Mouse (Mus musculus): ENCODE data around the gene Adamts7. TPM values are rescaled to one million over a fixed set of nuclear protein-coding genes. Genes with fewer than 3 reads are reported as not detected.

Adamts7 gene
- polyA plus RNA-seq, 1 experiment from 2014 or later: 17.8 TPM

GRCm38 (mm10) chr9:90126260-90127010, 36.4 kb upstream of the Adamts7 start:
- Histone ChIP-seq H3K4me2 (replicated peaks) (peak overlapping the region; percentile 41), H3K9me3 (no peaks in the 10 kb centered on the region), H3K36me3 (no peaks in the 10 kb centered on the region), H3K4me3 (replicated peaks) (peak overlapping the region; percentile 14), H3K9ac (replicated peaks) (no peak overlapping the region), H3K27ac (no peak overlapping the region), H3K27me3 (no peaks in the 10 kb centered on the region), H3K4me1 (replicated peaks) (no peaks in the 10 kb centered on the region)
- WGBS: 2% methylated on average over 30 of the region's 30 CpGs
- peak; percentile 50; the same call in 1 of the 2 replicates for ATAC-seq

GRCm38 (mm10) chr9:90127146-90127545, 35.7 kb upstream of the Adamts7 start:
- no peaks in the 10 kb centered on the region for H3K27me3 ChIP-seq
- H3K4me3 ChIP-seq (replicated peaks): no peak overlapping the region
- no peaks in the 10 kb centered on the region for H3K4me1 ChIP-seq (replicated peaks)
- no peak for ATAC-seq
- 72% methylated on average over 6 of the region's 6 CpGs for WGBS
- H3K4me2 ChIP-seq (replicated peaks): no peak overlapping the region
- H3K36me3 ChIP-seq: no peaks in the 10 kb centered on the region
- no peaks in the 10 kb centered on the region for H3K9me3 ChIP-seq
- no peak overlapping the region for H3K9ac ChIP-seq (replicated peaks)
- no peak overlapping the region for H3K27ac ChIP-seq

GRCm38 (mm10) chr9:90128636-90129201, 34.1 kb upstream of the Adamts7 start:
- H3K4me1 ChIP-seq (replicated peaks): no peaks in the 10 kb centered on the region
- H3K36me3 ChIP-seq: no peaks in the 10 kb centered on the region
- H3K27me3 ChIP-seq: no peaks in the 10 kb centered on the region
- no peak overlapping the region for H3K9ac ChIP-seq (replicated peaks)
- H3K4me3 ChIP-seq (replicated peaks): no peak overlapping the region
- H3K27ac ChIP-seq: no peak overlapping the region
- no peak for ATAC-seq
- no peaks in the 10 kb centered on the region for H3K9me3 ChIP-seq
- no peak overlapping the region for H3K4me2 ChIP-seq (replicated peaks)
- WGBS: 87% methylated on average over 6 of the region's 6 CpGs

- Histone ChIP-seq H3K9ac (replicated peaks) (no peak overlapping the region), H3K4me3 (replicated peaks) (no peak overlapping the region), H3K27me3 (no peaks in the 10 kb centered on the region), H3K4me2 (replicated peaks) (no peak overlapping the region), H3K27ac (no peak overlapping the region), H3K36me3 (no peaks in the 10 kb centered on the region), H3K4me1 (replicated peaks) (no peaks in the 10 kb centered on the region), H3K9me3 (no peaks in the 10 kb centered on the region)
- ATAC-seq: no peak
- 76% methylated on average over 7 of the region's 7 CpGs for WGBS
These were observed 29.1 kb upstream of the Adamts7 start for GRCm38 (mm10) chr9:90133562-90134355.

DNA sequence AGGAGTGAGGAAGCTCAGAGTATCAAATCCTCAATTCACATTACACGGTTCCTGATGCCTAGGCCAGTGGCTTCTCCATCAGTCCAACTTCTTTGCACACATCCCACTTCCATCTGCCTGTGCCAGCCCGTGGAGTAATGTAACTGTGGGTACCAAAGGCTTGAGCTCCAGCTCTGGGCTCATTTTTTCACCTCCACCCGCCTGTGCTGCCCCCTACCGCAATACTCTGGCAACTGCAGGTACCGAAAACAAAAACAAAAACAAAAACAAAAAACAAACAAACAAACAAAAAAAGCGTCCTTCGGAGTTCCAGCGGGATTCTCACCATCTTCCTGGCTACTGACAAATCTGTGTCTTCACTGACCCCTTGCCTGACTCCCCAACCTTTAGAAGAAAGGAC, 27.4 kb upstream of the Adamts7 start:
- Histone ChIP-seq H3K27me3 (no peaks in the 10 kb centered on the region), H3K4me3 (replicated peaks) (no peak overlapping the region), H3K9me3 (no peaks in the 10 kb centered on the region), H3K4me2 (replicated peaks) (no peak overlapping the region), H3K27ac (no peak overlapping the region), H3K4me1 (replicated peaks) (no peaks in the 10 kb centered on the region), H3K36me3 (no peaks in the 10 kb centered on the region), H3K9ac (replicated peaks) (no peak overlapping the region)
- ATAC-seq: no peak
- 87% methylated on average over 8 of the region's 8 CpGs for WGBS

GRCm38 (mm10) chr9:90135963-90136677, 26.7 kb upstream of the Adamts7 start:
- 79% methylated on average over 9 of the region's 9 CpGs for WGBS
- H3K9me3 ChIP-seq: no peaks in the 10 kb centered on the region

DNA sequence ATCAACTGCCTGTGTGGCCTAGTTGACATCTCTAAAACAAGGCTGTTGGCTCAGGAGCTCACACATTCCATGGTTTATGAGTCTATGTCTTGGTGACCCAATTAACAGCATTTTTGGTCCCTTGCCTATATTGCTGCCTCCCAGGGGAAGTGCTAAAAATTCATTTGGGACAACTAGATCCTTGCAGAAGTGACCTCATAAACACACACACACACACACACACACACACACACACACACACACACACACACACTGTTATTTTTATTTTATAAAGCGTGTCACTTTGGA, 26.2 kb upstream of the Adamts7 start:
- H3K27me3 ChIP-seq: no peaks in the 10 kb centered on the region
- H3K9ac ChIP-seq (replicated peaks): no peak overlapping the region
- no peak overlapping the region for H3K4me3 ChIP-seq (replicated peaks)
- no peaks in the 10 kb centered on the region for H3K9me3 ChIP-seq
- H3K4me1 ChIP-seq (replicated peaks): no peaks in the 10 kb centered on the region
- 100% methylated on average over 1 of the region's 1 CpGs for WGBS
- no peak overlapping the region for H3K4me2 ChIP-seq (replicated peaks)
- no peak for ATAC-seq
- no peak overlapping the region for H3K27ac ChIP-seq
- H3K36me3 ChIP-seq: no peaks in the 10 kb centered on the region

More at GRCm38 (mm10) chr9:90135963-90136677, 26.7 kb upstream of the Adamts7 start:
- H3K27ac ChIP-seq: no peak overlapping the region
- H3K4me3 ChIP-seq (replicated peaks): no peak overlapping the region
- H3K9ac ChIP-seq (replicated peaks): no peak overlapping the region
- no peak overlapping the region for H3K4me2 ChIP-seq (replicated peaks)
- no peaks in the 10 kb centered on the region for H3K4me1 ChIP-seq (replicated peaks)
- peak; percentile 30; the same call in 1 of the 2 replicates for ATAC-seq
- no peaks in the 10 kb centered on the region for H3K36me3 ChIP-seq
- no peaks in the 10 kb centered on the region for H3K27me3 ChIP-seq

GRCm38 (mm10) chr9:90145788-90146187, 17.1 kb upstream of the Adamts7 start:
- H3K9ac ChIP-seq (replicated peaks): no peak overlapping the region
- no peak overlapping the region for H3K4me2 ChIP-seq (replicated peaks)
- H3K27me3 ChIP-seq: no peaks in the 10 kb centered on the region
- no peaks in the 10 kb centered on the region for H3K9me3 ChIP-seq
- no peak for ATAC-seq
- 54% methylated on average over 2 of the region's 2 CpGs for WGBS
- H3K4me3 ChIP-seq (replicated peaks): no peak overlapping the region
- H3K27ac ChIP-seq: no peak overlapping the region
- H3K4me1 ChIP-seq (replicated peaks): no peaks in the 10 kb centered on the region
- H3K36me3 ChIP-seq: no peaks in the 10 kb centered on the region

DNA sequence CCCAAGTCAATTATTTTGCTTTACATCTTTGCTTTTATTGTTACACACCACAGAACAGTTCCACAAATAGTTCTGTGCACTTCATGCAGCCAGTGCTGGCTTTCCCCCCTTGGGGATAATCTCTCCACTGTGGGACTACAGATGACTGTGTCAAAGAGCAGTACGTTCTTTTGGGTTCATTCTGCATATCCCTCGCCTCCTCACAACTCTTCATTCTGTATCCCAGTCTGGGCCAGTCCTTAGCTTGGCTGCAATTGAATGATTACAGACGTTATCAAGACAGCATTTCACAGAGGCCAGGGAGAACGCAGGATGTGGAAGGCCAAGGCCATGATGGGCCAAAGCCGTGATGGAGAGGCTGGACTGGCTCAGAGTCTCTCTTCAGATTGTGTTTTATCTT, 16.0 kb upstream of the Adamts7 start:
- no peaks in the 10 kb centered on the region for H3K4me1 ChIP-seq (replicated peaks)
- no peak overlapping the region for H3K27ac ChIP-seq
- H3K4me2 ChIP-seq (replicated peaks): no peak overlapping the region
- no peaks in the 10 kb centered on the region for H3K27me3 ChIP-seq
- WGBS: 83% methylated on average over 5 of the region's 5 CpGs
- H3K9me3 ChIP-seq: no peaks in the 10 kb centered on the region
- ATAC-seq: no peak
- H3K4me3 ChIP-seq (replicated peaks): no peak overlapping the region
- H3K9ac ChIP-seq (replicated peaks): no peak overlapping the region
- no peaks in the 10 kb centered on the region for H3K36me3 ChIP-seq

DNA sequence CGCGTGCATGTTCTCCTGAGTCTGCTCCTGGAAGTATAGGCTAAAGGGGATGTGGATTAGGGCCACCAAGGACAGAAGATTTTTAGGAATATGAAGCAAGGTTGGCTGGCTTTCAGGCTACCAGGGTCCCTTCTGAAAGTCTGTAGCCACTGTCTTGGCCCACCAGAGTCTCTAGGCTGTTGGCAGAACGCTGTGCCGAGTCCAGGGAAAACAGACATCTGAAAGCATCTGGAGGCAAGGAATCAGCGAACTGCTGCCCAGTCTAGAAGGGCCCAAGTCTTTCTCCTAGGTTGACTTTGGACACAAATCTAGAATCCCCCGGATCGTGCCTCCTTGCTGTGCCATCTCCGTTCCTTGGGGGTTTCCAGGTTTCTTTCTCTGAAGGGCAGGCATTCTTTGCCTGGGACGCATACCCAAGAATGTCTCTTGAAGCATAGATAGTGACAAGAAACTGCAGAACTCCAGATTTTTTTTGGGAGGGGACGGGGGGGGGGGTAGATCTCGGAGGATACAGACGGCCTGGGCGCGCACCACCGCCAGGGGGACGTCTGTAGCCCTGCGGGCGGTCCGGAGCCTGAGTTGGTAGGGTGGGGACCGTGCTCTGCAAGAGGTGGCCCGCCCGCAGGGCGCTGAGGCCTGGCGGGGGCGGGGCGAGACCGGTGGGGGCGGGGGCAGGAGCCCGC, 485 bp upstream of the Adamts7 start:
- Histone ChIP-seq H3K27me3 (no peaks in the 10 kb centered on the region), H3K4me1 (replicated peaks) (peaks cover 30% of the 10 kb centered on the region), H3K4me2 (replicated peaks) (peak overlapping the region; percentile 88), H3K9ac (replicated peaks) (peak overlapping the region; percentile 90), H3K36me3 (no peaks in the 10 kb centered on the region), H3K27ac (peak overlapping the region; percentile 81), H3K9me3 (0 out of 2 replicates have a peak, but pooled peaks cover 4% of the 10 kb centered on the region), H3K4me3 (replicated peaks) (peak overlapping the region; percentile 88)
- 10% methylated on average over 20 of the region's 29 CpGs for WGBS
- peak; percentile 74 for ATAC-seq

GRCm38 (mm10) chr9:90163749-90164095, 853 bp downstream of the Adamts7 start:
- Histone ChIP-seq H3K9me3 (0 out of 2 replicates have a peak, but pooled peaks cover 4% of the 10 kb centered on the region), H3K27ac (peak overlapping the region; percentile 81), H3K4me1 (replicated peaks) (peaks cover 30% of the 10 kb centered on the region), H3K4me2 (replicated peaks) (peak overlapping the region; percentile 88), H3K4me3 (replicated peaks) (peak overlapping the region; percentile 88), H3K27me3 (no peaks in the 10 kb centered on the region), H3K9ac (replicated peaks) (peak overlapping the region; percentile 90), H3K36me3 (no peaks in the 10 kb centered on the region)
- peak; percentile 66 for ATAC-seq
- under 1% methylated on average over 18 of the region's 18 CpGs for WGBS
